Comparison of ENCODE assay signal across 8 mouse cellular contexts in genomic region chr16:30184591-30185265, GRCm38 (mm10).
DNase-seq lines count a peak whose midpoint lies in the region; ATAC-seq lines count a peak whose summit lies in the region.

No protein-coding gene starts in this region.

- intact Hi-C loops in gastrocnemius, postnatal 14 days (cut with DNase I; ENCODE audit: low total_unique reads) = loop anchor here (5.0 kb wide), 1 partner anchor 112 kb away; no protein-coding TSS in a partner anchor

- WGBS in hindbrain, embryonic 15.5 days = 25% methylated on average over 18 of the region's 18 CpGs

- peak overlapping the region; percentile 98 for H3K27ac ChIP-seq in brown adipose tissue, adult 24 weeks (replicated peaks; ENCODE audit: low read depth, low read length)
- no peak overlapping the region for H3K27ac ChIP-seq in hindbrain, embryonic 15.5 days (replicated peaks)

- no peaks in the 10 kb centered on the region for H3K36me3 ChIP-seq in hindbrain, embryonic 15.5 days

- H3K4me3 ChIP-seq in brown adipose tissue, adult 24 weeks (ENCODE audit: insufficient read depth, low read depth, low read length) = peak overlapping the region; percentile 24; the same call in 1 of the 2 replicates
- no peak overlapping the region for H3K4me3 ChIP-seq in hindbrain, embryonic 15.5 days

- H3K9ac ChIP-seq in hindbrain, embryonic 15.5 days = no peak overlapping the region

- DNase-seq in MN1 (ENCODE audit: low spot score) = peak; percentile 78
- DNase-seq in gastrocnemius, postnatal 14 days = peak; percentile 94
- DNase-seq in layer of hippocampus, postnatal 36 days = peak; percentile 59 to 67
- DNase-seq in lung, postnatal 10 days = peak; percentile 95
- DNase-seq in right cerebral cortex, adult 2 months (ENCODE audit: low spot score in 2 of 2) = peak; percentile 33 to 61

- peaks cover 60% of the 10 kb centered on the region for H3K27me3 ChIP-seq in hindbrain, embryonic 15.5 days

- peak; percentile 60 for ATAC-seq in hindbrain, embryonic 15.5 days (ENCODE audit: low FRiP score, low read depth)
- no peak for ATAC-seq in inflammation-experienced regulatory T-cells, adult 6 months

- no peaks in the 10 kb centered on the region for H3K9me3 ChIP-seq in hindbrain, embryonic 15.5 days

- no peak overlapping the region for H3K4me2 ChIP-seq in hindbrain, embryonic 15.5 days

- H3K4me1 ChIP-seq in brown adipose tissue, adult 24 weeks (ENCODE audit: control insufficient read depth, insufficient read depth, insufficient read length, low read length) = peaks cover 40% of the 10 kb centered on the region
- H3K4me1 ChIP-seq in hindbrain, embryonic 15.5 days (replicated peaks) = peaks cover 31% of the 10 kb centered on the region
